Mouse (Mus musculus) thymus, postnatal 25 days (tissue): ENCODE results near the gene Bsn.
"Not testable (repeated sequence)": the region's sequence is repeated elsewhere in the genome, so short reads cannot be mapped to it uniquely, and the experiment has no call there.

Experiments used
- DNase-seq: peaks from one replicate; pipeline ENCODE4 v3.0.0; 2022

Gene Bsn

GRCm38 (mm10) chr9:108147606-108148005 lies 42.6 kb downstream of the Bsn start:
- peak; percentile 56 for DNase-seq

GRCm38 (mm10) chr9:108146451-108146850 lies 43.7 kb downstream of the Bsn start:
- peak; percentile 75 for DNase-seq

GRCm38 (mm10) chr9:108145740-108146139 lies 44.4 kb downstream of the Bsn start:
- no peak for DNase-seq

DNA sequence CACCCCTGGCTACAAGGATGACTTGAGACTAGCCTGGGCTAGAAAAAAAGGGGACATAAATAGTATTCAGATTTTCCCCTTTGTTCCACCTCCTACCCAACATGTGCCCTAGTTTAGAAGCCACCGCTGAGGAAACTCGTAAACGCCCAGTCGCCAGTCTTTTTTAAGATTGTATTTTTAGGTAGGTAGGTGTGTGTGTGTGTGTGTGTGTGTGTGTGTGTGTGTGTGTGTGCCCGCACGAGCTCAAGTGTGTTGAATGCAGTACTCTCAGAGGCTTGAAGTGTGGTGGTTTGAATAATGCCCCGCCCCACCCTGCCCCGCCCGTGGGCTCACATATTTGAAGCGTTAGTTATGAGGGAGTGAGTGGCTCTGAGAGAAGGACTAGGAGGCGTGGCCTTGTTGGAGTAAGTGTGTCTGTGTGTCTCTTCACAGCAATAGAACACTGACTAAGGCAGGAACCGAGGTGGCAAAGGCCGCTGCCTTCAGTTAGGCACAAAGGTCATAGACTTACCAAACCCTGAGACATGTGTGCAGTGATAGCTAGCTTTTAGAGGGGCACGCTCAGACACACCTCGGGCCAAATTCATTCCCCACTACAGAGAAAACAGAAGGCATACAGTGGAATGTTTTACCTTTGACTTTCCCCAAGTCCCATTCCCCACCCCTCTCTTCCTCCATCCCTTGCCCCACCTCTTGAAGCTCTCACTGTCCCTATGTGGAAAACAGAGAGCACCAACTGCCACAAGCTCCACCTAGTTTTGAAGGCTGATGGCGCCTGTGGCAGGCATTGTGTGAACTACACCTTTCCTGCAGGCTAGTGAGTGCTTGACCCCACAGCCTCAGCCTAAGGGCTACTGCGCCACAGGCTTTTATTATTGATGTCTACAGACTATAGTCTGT lies 45.6 kb downstream of the Bsn start:
- DNase-seq: peak; percentile 64

- no peak for DNase-seq
Measured at GRCm38 (mm10) chr9:108143470-108143869, 46.7 kb downstream of the Bsn start.

DNA sequence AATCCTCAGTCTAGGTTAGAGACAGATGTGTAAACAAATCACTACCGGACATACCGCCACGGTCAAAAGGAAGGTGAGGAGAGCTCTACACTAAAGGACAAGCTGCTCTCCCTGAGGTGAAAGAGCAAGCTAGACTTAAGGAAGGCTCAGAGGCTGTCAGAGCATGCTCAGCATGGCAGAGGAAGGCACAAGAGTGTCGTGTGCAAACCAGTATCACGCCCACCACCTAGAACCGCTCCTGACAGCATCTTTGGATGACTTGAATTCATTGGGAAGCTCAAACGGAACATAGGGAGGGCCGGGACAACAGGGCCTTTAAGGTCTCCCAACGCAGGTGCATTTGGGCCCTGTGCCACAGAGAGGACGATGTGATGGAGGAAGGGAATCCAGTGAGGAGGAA lies 48.8 kb downstream of the Bsn start:
- DNase-seq: no peak

GRCm38 (mm10) chr9:108139963-108140695 lies 50.1 kb downstream of the Bsn start:
- DNase-seq: no peak

GRCm38 (mm10) chr9:108139169-108139962 lies 50.8 kb downstream of the Bsn start:
- DNase-seq: no peak

GRCm38 (mm10) chr9:108138118-108138517 lies 52.1 kb downstream of the Bsn start:
- no peak for DNase-seq

- DNase-seq: no peak
Measured at GRCm38 (mm10) chr9:108137523-108137922, 52.7 kb downstream of the Bsn start.

DNA sequence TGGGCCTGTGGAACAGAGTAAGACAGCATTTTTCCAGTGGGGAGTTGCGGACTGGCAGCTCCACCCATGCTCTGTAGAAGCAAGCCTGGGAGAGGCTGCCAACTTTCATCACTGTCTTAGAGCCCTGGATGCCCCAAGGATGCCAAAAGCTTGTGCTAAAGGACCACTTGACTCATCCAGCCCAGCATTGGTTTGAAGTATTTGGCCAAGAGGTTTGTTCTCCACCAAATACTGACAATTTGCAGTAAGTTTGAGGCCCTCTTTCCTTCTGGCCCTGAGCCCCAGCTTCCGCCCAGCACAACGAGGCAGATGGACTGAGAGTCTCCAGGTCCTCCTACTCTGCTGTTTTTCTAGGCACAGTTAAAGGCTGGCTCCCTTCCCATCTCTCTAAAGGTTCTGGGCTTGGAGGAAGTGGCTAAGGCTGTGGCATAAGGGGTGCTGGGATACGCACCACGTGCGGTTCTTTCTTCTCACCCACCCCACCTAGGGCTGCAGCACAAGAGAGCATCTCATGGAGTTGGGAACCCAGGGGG lies 53.2 kb downstream of the Bsn start:
- DNase-seq: no peak

DNA sequence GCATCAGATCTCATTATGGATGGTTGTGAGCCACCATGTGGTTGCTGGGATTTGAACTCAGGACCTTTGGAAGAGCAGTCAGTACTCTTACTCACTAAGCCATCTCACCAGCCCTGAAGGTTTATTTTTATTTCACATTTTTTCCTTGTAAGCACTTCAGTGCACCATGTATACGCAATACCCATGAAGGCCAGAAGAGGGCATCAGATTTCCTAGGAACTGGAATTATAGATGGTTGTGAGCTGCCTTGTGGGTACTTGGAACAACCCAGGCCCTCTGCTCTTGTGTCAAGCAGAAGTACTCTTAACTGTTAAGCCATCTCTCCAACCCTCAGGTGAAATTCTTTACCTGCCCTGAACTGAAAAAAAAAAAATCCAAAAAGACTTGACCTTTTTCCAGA lies 54.0 kb downstream of the Bsn start:
- DNase-seq: peak; percentile 57

- not testable (repeated sequence) for DNase-seq
Measured at GRCm38 (mm10) chr9:108135679-108136078, 54.5 kb downstream of the Bsn start.

- no peak for DNase-seq
Measured at GRCm38 (mm10) chr9:108133478-108133877, 56.7 kb downstream of the Bsn start.

DNA sequence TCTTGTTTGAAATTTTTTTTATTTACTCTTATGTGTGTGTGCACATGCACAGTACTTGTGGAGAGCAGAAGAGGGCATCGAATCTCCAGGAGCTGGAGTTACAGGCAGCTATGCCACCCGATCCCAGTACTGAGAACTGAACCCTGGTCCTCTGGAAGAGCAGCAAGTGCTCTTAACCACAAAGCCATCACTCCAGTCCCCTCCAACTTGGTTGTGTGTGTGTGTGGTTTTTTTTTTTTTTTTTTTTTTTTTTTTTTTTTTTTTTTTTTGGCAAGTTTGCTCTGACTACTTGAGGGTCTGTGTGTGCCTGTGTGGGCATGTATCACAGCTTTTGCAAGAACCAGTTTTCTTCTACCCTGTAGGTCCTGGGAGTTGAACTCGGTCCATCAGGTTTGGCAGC lies 57.8 kb downstream of the Bsn start:
- no peak for DNase-seq

DNA sequence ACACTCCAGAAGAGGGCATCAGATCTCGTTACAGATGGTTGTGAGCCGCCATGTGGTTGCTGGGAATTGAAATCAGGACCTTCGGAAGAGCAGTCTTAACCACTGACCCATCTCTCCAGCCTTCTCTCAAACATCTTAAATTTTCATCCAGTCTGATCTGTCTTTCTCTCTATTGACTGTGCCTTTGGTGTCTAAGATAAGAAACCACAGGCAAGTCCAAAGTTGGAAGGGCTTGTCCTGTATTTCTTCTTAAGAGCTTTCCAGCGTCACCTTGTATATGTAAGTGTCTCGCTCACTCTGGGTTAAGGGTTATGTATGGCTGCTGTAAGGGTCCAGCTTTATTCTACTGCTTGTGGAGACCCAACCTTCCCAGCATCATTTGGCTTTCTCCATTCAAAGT lies 58.7 kb downstream of the Bsn start:
- no peak for DNase-seq

DNA sequence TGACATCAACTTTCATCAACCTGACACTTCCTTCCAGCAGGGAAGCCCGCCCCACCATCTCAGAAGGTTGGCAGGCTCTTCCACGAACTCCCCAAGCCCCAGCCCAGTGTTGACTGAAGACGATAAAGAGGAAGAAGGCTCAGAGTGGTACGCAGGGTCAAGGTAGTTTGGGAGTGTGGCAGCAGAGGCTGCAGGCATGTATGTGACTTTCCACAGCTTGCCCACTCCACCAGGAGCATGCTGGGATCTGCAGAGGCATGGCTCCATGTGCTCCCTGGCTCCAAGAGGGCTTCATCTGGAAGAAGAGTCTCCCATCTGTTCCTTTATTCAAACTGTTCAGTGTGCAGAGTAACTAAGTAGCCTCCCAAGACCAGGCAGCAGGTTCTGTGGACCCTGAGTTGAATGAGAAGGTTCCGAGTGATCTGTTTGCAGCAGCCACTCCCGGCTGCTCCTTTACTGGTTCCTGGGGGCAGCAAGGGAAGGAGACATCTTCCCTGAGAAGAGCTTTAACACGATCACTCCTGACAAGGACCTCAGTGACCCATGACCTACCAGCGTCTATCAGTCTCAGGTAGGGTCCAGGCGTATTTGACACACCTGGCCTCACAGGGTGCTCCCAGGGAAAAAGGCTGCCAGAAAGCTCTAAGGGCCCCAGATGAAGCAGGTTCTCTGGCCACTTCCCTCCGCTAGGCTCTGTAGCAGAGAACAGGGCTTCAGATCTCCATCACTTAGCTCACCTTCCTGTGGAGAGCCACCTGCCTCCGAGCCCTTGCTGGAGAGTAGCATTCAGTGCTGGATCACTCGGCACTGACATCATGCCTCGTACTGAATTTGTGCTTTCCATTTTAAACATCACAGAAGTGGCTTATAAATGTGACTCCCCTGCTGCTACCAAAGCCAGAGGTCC lies 60.9 kb downstream of the Bsn start:
- DNase-seq: no peak

GRCm38 (mm10) chr9:108128248-108128647 lies 61.9 kb downstream of the Bsn start:
- DNase-seq: no peak

GRCm38 (mm10) chr9:108126436-108127180 lies 63.6 kb downstream of the Bsn start:
- DNase-seq: no peak

DNA sequence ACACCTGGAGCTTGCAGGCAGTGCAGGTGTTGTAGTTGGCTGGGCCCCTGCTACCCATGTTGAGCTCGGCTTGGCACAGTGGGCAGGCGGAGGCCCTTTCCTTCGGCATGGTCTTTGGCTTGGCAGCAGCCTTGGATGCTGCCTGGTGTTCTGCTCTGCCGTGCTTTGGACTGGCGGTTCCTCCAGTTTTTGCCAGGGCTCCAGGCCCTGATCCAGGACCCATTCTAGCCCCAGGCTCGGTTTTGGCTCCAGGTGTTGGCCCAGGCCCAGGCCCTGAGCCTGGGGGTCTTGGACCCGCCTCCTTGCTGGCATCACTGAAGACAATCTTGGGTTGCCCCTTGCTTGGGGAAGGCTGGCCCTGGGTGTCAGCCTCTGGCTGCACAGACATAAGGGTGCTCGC lies 64.5 kb downstream of the Bsn start:
- no peak for DNase-seq

DNA sequence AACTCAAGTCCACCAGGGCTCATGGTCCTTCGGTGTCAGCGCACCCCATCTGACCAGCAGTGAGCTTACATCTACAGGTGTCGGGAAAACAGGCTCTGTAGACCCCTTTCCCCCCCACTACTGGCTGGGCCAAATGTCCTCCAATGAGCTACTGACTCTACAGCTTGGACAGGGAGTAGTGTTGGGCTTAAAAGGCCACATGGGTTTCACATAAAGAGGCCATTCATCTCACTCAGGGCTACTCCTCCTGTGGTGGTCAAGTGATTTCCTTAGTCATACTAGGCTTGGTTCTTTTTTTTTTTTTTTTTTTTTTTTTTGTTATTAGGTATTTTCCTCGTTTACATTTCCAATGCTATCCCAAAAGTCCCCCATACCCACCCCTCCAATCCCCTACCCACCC lies 66.3 kb downstream of the Bsn start:
- DNase-seq: no peak
